Mouse (Mus musculus) kidney, postnatal 25 days (tissue): Measurements from ENCODE around the gene Zfp39.
A peak's percentile ranks its signal among the peaks of the same experiment; 100 is the strongest.

Experiments
- DNase-seq, 2 experiments: peaks; one replicate each; pipeline ENCODE4 v3.0.0; 2021; ENCODE audit warnings: mixed read lengths in 2 of 2

Gene Zfp39

DNA sequence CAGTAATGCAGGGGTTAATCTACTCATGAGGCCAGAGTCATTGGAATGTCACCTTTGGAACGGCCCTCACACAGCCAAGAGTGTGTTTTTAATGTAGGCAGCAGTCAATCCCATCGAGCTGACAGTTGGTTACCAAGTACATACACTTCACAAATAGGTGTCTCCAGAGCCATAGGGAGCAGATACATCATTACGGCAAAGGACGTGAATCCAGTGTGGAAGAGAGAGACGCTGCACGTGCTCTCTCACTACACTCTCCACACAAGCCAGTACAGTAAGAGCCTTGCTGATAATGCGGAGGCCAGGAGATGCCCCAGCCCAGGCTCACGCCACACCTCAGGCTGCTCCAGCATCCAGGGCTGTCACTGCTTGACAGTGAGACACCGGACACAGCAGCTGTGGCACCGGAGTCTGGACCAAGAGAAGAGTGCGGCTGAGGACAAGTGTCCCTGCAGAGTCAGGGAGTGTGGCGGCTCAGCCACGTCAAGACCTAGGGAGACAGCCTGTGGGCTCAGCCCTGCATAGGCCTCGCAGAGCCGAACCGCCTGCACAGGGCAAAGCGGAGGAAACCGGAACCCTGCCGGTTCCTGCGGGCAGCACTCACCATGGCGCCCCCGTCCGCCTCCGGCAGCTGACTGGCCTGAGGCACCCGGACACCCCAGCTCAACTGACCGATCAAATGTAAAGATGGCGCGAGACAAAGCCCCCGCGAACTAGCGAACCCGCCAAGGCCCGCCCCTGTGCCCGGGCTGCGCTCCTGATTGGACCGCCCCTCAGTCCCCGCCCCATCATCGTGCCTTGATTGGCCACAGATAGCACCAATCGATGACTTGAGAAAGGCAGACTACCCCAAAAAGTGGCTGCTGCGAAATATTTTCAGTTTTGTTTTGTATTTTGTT, at the start of gene Zfp39:
Gene Zfp39, minus strand, starts transcription at position 715 of the 899 bp plus-strand sequence.
- peak; percentile 96 to 97 for DNase-seq

DNA sequence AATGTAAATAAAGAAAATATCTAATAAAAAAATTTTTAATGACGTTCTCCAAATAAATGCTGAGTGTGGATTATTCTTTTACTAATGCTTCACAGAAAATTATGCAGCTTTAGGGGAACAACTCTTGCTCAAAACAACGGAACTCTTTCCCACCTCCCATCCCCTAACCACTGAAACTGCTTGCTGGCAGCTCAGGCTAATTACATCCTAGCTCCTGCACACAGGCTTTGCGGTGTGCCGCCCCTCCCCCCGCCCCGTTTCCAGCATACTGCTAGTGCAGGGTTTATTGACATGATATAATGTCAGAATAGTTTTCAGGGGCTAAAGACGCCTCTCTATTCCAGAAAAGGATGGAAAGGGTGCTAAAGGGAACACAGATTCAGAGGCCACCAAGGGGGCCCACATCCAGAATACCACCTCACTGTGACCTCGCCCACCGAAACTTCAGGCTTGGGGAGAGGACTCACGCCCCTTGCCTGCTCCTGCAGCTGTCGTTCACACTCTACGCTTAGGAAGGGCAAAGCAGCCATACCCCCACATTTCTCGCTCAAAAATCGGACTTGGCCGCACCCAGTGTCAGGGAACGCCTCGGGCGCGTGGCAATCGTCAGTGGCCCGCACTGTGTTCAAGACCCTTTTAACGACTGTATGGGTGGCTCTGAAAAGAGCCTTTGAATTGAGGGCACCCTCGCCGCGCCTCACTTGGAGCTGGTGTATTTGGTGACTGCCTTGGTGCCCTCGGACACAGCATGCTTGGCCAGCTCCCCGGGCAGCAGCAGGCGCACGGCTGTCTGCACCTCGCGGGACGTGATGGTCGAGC, 49.5 kb upstream of the Zfp39 start:
- no peak for DNase-seq

DNA sequence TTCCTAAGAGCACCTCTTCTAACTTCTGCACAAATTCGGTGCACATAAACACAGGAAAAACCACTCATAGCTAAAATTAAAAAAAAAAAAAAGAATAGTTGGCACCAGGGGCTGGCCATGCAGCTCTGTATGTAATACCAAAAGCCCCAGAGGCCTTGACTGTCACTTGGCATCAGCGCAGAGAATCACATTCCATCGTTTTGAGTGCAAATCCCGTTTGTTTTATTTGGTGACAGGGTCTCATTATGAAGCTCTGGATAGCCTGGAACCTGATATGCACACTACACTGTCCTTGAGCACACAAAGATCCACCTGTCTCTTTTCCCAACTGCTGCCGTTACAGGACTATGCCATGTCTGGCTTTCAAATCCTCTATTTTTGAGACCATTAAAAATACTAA, 47.2 kb upstream of the Zfp39 start:
- DNase-seq, result no peak

DNA sequence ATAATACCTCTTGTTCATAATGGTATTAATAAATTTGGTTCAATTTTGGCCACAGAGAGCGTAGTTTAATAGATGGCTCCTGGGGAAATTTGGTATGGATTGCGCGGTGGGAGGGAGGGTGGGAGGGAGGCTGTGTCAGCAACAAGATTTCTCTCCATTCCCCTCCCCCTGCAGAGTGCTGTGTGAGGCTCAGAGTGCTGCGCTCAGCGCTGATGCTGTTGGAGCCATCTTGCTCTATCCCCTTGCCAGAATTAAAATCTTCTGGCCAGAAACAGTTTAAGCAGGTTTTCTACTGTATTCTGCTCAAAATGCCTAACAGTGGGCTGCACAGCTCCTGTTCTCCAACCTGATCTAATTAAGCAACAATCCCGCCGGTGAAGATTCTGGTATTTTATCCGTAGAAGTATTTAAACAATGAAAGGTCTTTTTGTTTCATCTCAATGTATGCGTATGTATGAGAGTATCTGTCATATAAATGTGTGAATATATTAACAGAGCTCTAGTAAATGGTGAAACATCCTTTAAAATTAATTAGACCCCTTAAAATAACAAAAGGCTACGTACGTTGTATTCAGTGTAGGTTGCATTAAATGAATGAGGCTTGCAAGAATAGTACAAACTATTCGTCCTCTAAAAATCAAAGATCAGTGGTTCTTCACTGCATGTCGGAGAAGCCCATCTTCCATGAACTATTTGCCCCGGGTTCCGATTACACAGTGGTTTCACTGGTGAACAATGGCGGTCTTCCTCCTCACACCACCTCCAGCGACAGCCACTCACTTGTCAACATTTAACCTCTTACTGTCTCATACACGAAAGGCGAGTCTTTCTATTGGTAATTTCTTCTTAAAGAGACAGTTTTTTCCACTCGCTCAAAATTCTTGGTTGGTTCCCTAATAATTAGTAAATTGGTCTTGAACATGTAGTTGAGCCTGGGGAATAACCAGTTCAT, 45.7 kb upstream of the Zfp39 start:
- DNase-seq, result no peak

DNA sequence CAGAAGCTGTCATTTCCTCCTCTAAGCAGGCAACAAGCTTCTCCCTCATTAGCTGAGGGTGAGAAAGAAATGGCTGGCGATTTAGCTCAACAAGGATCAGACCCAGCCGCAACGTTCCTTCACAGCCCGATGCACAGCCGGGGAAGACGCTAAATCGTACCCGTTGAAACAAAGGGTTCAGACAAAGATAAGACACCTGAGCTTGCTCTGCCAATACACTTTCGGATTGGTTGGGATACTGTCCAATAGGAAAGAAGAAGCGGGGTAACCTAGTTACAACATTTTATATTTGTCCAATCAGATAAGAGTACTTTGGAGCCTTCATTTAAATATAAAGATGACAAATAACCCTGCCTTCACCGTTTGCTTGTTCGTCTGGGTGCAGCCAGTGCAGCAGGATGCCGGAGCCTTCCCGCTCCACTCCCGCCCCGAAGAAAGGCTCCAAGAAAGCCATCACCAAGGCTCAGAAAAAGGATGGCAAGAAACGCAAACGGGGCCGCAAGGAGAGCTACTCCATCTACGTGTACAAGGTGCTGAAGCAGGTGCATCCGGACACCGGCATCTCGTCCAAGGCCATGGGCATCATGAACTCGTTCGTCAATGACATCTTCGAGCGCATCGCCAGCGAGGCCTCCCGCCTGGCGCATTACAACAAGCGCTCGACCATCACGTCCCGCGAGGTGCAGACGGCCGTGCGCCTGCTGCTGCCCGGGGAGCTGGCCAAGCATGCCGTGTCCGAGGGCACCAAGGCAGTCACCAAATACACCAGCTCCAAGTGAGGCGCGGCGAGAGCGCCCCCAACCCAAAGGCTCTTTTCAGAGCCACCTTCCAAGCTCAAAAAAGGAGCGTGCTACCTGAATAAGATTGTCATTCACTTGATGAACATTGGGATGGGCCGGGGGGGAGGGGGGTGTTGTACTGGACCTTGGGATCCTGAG, 44.8 kb upstream of the Zfp39 start, which contains the start of gene Hist3h2ba:
Gene Hist3h2ba, plus strand, starts transcription at position 379 of the 938 bp plus-strand sequence.
- DNase-seq, result peak; percentile 34 to 61

DNA sequence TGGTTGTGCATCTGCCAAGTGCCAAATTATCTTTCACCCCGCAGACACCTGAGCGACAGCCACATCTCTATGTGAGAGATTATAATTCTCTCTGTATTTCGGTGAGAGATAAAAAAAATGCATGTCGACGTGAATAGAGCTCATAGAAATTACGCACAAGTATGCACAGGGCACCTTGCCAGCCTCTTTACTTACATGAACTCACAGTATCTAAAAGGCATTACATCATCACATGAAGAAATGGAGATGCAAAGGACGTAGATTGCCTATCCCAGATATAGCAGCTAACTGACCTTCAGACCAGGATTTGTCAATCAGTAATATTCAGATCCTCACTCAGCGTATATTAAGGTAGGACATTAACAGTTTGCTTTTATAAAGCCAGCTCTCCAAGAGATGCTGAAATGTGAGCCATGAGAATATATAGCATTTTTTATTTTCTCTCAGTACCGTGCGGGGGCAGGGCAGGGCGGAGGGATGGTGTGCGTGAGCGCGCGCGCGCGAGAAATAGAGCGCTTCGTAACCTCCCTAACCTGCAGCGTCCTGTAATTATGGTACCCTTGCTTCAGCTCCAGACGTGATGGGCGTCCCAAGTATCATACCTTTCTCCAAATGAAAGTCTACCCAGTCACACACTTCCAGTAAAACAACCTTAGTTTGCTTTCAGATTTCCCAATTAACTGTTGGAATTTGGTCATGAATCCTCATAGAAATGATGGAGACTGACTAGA, 43.9 kb upstream of the Zfp39 start:
- DNase-seq, result no peak

DNA sequence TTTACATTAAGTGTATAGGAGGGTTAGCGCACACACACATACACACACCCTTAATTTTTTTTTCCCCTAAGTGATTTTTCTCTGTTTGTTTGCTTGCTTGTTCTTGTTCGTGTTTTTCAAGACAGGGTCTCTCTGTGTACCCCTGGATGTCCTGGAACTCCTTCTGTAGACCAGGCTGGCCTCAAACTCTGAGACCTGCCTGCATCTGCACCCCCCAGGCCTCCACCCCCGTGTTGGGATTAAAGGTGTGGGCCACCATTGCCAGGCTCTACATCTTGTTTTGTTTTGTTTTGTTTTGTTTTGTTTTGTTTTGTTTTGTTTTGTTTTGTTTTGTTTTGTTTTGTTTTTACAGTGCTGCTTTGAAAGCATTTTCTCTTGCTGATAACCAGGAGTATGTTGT, 43.3 kb upstream of the Zfp39 start:
- DNase-seq, result no peak

DNA sequence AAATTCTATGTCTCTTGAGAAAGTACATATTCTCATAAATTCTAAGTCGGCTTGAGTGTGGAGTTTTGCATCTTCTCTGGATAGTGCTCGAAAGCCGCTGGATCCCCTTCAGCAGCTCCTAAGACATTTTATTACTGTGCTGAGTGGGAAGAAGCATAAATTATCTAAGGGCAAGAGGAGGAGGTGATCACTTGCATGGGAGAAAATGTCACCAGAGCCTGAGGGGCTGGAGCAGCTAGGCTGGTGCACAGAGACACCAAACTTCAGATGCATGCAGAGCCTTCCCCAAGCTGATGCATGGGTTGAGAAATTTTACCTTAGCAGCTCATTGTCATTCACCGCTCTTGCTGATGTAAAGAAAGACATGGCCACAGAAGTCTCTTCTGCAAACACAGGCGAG, 40.1 kb upstream of the Zfp39 start:
- no peak for DNase-seq

DNA sequence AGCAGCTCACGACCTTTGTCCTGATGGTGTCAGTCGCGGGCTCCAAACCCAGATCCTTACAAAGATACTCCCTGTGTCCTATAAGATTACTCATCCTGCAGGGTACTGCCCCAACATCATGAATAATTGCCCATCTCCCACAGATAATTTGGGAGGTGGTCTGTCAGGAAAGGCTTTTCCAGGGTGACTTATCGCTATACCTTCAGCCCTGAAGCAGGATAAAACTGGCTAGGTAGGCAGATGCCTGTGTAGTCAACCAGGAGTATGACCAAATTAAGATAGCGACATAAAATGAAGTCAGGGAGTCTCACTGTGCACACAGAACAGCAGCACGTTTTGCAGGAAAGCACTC, 35.0 kb upstream of the Zfp39 start:
- DNase-seq, result no peak

DNA sequence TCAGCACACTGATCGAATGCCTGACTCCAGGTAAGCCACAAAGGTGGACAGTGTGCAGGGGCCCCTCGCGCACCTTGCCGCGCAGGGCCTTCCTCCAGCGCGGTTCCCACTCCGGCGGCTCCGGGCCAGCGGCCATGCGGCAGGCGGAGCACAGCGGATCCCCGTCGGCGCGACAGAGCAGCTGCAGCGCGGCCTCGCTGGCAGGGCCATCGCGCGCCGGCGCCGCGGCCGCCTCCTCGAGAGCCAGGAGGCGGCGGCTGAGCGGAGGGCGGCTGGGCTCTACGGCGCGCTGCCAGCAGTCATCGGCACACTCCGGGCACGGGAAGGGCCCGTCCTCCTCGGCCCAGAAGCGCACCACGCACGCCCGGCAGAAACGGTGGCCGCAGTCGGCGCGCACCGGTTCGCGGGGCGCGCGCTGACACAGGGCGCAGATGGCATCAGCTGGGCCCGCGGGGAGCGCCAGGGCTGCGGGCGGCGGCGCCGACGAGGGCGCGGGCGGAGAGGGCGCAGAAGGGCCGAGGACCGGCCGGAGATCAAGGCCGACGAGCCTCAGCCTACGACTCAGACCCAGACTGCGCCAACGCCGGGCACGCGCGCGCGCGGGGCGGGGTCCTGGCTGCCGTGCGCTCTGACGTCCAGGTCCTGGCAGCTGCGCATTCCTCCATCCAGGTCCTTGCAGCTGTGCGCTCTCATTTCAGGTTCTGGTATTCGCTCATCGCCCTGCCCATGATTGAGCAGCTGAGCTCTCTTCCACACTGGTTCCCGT, 34.5 kb upstream of the Zfp39 start, which contains the start of gene Rnf187:
Gene Rnf187, minus strand, starts transcription at position 595 of the 766 bp plus-strand sequence.
- DNase-seq, result peak; percentile 93 to 96

DNA sequence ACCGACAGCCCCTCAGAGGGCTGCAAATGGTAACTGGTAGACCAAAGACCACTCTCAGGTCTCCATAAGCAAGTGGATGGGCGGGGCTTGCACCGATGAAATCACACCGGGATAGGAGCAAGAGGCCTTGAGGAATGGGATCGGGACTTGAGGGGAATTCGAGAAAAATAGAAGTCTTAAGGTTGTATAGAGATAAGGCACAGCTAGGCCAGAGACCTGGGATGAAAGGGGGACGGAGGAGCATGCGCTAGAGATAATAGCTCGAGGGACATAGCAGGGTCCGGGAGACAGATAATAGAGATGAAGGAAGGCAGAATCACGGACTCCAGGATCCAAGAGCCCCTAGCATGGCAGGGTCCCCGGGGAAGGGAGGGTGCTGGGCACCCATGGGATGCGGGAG, 33.9 kb upstream of the Zfp39 start:
- DNase-seq, result no peak

DNA sequence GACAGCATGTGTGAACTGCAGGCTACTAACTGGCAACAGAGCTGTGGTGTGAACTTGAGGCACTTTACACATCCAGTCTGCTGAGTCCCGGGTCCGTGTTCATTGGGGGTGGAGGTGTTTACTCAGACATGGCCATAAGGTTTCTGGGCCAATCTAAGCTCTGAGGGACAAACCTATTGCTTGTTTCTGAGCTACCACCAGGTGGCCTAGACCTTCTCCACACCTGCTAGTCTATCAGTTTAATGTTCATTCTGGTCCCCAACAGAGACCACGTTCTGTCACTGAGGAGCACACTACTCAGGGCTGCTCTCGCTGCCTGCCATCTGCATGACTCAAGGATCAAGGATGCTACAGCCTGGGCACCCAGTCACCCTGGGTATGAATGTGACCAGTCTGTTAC, 27.6 kb upstream of the Zfp39 start:
- DNase-seq, result no peak

DNA sequence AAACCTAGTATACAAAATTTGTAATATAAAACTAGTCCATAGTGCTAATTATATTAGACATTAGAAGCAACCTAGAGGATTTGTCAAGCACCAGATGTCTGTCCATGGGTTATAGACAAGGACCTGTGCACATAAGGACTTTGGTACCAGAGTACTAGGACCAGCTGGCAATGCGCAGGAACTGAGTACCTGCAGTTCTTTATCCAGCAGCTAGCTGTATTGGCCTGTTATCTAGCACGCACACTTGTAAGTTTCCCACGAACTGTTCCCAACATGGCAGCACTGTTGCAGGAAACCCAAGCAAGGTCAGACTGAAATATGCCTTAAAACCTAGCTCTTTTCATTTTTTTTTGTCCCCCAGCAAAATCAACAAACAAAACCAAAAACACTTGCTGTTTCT, 26.2 kb upstream of the Zfp39 start:
- no peak for DNase-seq

DNA sequence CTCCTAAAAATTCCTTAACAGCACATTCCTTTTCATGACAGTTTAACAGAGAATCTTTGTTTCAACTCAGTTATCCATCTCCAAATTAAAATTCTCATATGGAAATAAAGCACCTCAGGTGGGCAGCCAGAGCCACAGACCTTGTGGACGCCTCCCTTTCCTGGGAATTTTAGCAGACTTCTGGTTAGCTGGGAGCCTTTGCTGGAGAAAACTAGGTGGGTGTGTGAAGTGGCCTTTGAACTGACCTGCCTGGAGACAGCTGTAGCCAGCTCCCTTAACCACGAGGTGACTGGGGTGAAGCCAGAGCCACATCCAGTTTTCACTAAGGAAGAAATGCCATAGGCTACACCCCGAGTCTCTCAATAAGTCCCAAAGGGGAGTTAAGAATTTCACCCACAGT, 25.6 kb upstream of the Zfp39 start:
- peak; percentile 52 to 74 for DNase-seq

DNA sequence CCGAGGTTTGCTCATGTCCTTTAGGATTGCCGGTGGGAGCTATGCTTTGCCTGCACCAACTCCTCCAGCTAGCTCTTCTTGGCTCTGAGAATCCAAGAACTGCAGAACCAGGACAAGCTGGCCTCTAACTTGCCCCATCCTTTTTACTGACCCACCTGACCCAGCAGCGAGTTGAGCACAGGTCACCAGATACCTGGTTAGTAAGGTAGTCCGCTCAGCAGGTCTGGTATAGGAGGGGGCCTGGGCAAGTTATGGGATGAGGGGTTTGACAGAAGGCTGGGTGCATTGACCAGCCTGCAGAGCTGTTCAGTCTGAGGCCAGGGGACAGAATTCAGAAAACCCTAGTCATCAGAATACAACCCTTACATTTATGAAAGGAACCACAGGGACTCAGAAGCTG, 25.0 kb upstream of the Zfp39 start:
- DNase-seq, result no peak

DNA sequence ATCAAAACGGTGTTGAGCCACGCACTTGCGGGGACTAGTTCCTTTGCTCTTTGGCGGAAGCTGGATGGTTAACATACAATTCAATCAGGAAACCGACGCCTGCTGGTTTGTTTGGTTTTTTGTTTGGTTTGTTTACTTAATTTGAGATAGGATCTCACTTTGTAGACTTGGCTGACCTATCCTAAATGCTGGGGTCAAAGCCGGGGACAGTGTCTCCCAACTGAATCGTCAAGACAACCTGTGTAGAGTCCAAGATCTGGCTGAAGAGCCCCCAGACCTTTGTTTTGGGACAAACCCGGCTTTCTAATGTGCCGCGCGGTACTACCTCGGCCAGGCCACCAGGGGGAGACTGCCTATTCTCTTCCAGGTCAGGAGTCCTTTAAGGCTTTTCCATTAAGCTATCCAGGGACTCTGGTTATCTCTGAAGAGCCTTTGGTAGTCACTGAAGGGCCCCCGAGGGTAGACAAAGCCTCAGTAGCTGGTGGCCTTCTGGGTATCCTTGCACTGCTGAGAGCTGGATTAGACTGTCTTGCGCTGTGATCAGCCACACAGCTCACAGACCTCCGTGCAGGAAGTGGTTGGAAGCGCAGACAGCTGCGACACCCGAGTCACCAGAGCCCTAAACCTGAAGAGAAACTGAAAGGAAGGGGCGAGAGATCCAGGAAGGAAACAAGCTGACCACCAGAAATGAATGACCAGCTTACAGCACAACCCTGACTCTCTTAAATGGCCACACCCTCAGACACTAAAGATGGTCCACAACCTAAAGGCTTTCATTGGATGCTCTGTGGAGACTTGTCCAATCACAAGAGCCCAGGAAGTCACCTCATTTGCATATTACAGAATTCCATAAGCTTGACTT, 24.0 kb upstream of the Zfp39 start:
- peak; percentile 65 to 68 for DNase-seq

DNA sequence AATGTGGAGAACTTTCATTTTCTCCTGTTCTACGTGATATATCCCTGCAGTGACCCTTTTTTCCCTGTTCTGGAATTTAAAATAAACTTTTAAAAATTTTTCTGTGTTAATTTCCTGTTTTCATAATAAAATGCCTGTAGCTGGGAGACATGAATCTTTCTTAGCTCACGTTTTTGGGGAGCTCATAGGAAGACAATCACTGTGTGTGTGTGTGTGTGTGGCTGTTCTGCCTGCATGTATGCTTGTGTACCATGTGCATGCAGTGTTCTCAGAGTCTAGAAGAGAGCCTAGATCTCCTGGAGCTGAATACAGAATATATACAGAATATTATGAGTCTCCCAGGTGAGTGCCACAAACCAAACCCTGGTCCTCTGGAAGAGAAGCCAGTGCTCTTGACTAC, 23.0 kb upstream of the Zfp39 start:
- no peak for DNase-seq

DNA sequence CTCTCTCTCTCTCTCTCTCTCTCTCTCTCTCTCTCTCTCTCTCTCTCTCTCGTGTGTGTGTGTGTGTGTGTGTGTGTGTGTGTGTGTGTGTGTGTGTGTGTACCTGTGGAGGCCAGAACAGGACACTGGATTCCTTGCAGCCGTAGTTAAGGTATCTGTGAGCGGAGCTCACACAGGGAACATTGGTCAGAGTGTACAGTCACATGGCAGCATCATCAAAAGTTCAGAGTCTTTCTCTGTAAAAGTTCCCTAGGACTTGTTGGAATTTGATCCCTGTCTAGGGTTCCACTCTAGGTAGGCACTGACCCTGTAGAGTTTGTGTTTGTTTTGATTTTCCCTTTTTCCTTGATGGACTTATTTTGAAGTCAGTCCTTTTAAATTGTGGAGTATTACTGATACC, 22.6 kb upstream of the Zfp39 start:
- DNase-seq, result peak; percentile 36 to 76

DNA sequence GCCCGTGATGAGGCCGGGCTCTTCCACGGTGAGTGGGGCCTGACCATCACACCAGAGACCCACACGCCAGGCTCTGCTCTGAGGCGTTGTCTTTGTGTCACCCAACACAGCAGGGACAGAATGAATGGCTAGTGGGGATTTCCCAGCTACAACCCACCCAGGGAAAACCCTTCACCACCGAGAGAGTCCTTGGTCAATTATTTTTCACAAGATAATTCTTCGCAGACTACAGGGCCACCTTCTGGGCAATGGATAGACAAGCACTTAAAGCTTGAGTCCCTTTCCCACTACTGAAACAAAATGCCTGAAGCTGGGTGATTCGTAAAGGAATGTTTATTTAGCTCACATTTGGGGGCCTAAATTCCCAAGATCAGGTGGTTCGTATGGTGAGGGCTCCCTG, 18.4 kb upstream of the Zfp39 start:
- DNase-seq, result no peak
